ENCODE assay signal across 8 mouse cellular contexts in the genomic region with DNA sequence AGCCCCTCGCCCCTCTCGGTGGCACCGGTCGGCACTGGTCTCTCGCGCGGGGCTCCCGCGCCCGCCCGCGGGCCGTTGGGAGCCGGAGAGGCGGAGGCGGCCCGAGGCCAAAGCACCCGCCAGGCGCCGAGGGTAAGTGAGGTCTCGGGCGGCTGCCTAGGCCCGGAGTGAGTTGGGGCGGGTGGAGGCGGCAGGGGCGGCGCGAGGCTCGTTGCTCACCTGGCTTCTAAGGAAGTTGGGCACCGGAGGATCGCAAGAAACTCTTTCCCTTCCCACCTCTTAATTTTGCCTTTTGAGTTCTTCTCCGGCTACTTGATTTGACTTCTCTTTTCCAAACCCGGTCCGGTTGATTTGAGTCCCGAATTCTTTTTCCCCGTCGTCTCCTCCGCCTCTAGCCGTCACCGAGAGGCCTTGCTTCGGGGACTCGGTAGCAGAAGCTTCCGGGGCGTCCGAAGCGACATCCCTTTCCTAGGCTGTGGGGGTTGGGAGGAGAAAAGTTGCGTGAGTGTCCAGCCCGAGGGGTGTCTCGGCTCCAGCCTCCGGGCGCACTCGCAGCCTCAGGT. TPM values are rescaled to one million over a fixed set of nuclear protein-coding genes. Genes with fewer than 3 reads are reported as not detected.
A peak's percentile ranks its signal among the peaks of the same experiment; 100 is the strongest.
DNase-seq lines count a peak whose midpoint lies in the region; ATAC-seq and TF ChIP-seq lines count a peak whose summit lies in the region.

No protein-coding gene starts in this region.

- H3K4me1 ChIP-seq in erythroblast, embryonic 14.5 days (ENCODE audit: control insufficient read depth), result peaks cover 57% of the 10 kb centered on the region
- H3K4me1 ChIP-seq in heart, postnatal 0 days (ENCODE audit: control insufficient read depth, insufficient read depth), result peaks cover 3% of the 10 kb centered on the region; the same call in 1 of the 2 replicates

- no peak for TF ChIP-seq EP300 in heart, postnatal 0 days (IDR thresholded peaks at IDR 0.05; ENCODE audit: low read depth)

- H3K4me3 ChIP-seq in erythroblast, embryonic 14.5 days (replicated peaks), result peak overlapping the region; percentile 100
- H3K4me3 ChIP-seq in heart, postnatal 0 days (ENCODE audit: low read depth, low read length), result peak overlapping the region; percentile 99

- 0% methylated on average over 40 of the region's 52 CpGs for WGBS in heart, postnatal 0 days

- DNase-seq in ES-CJ7 (ENCODE audit: low read depth, low spot score), result peak; percentile 46
- DNase-seq in brain, adult 2 months (ENCODE audit: low read depth, low spot score), result peak; percentile 46
- DNase-seq in heart, postnatal 0 days (ENCODE audit: low spot score), result peak; percentile 33
- peak; percentile 60 to 76 for DNase-seq in kidney, postnatal 4 days
- DNase-seq in lung, postnatal 25 days (ENCODE audit: low spot score), result peak; percentile 48
- DNase-seq in right cerebral cortex, postnatal 14 days, result peak; percentile 31
- DNase-seq in urinary bladder, postnatal 36 days (ENCODE audit: low spot score in 2 of 2), result peak; percentile 41 to 50

- no peak for TF ChIP-seq CTCF in heart, postnatal 0 days (IDR thresholded peaks at IDR 0.05; ENCODE audit: low read depth)

- ATAC-seq in heart, postnatal 0 days (ENCODE audit: insufficient read depth, low read depth), result peak; percentile 49

- H3K9ac ChIP-seq in heart, postnatal 0 days (replicated peaks; ENCODE audit: low read depth, low read length), result peak overlapping the region; percentile 98

- peak overlapping the region; percentile 97 for H3K27ac ChIP-seq in heart, postnatal 0 days (ENCODE audit: low read depth)

- no peaks in the 10 kb centered on the region for H3K9me3 ChIP-seq in erythroblast, embryonic 14.5 days (ENCODE audit: control insufficient read depth, low read length)
- H3K9me3 ChIP-seq in heart, postnatal 0 days (replicated peaks; ENCODE audit: control insufficient read depth, low read length), result no peaks in the 10 kb centered on the region

- H3K36me3 ChIP-seq in erythroblast, embryonic 14.5 days (ENCODE audit: control insufficient read depth), result peaks cover 46% of the 10 kb centered on the region
- peaks cover 10% of the 10 kb centered on the region; the same call in 1 of the 2 replicates for H3K36me3 ChIP-seq in heart, postnatal 0 days (replicated peaks; ENCODE audit: control insufficient read depth, insufficient read depth, low read length)

- no peaks in the 10 kb centered on the region for H3K27me3 ChIP-seq in erythroblast, embryonic 14.5 days (ENCODE audit: control insufficient read depth)
- no peaks in the 10 kb centered on the region for H3K27me3 ChIP-seq in heart, postnatal 0 days (ENCODE audit: control insufficient read depth, insufficient read depth, low read length)

- peak overlapping the region; percentile 91 for H3K4me2 ChIP-seq in heart, postnatal 0 days (ENCODE audit: low read depth, low read length)

RNA-seq across cellular contexts. Expression of gene Wapl, which starts 0.6 kb away (rescaled TPM):
- 0.77 and 1.1 TPM in 2 replicates for polyA plus RNA-seq in erythroblast, embryonic 14.5 days (2012)
- total RNA-seq in heart, postnatal 0 days (2014; rRNA removed; ENCODE audit: low replicate concordance), result 17.1 and 25.2 TPM in 2 replicates
- polyA plus RNA-seq in heart, postnatal 0 days (2015; fragmentation: Nextera tagmentation; extraction: Ambion mirVana), result 10.2 and 10.8 TPM in 2 replicates

Comparison
In these comparisons a context has a peak if more than half of its experiments do, and no peak if none do; other contexts are left out.
1. Peak in every context shown above with its lines: DNase-seq, ATAC-seq, H3K4me3 ChIP-seq and H3K27ac ChIP-seq.